Comparison of ENCODE assay signal across 8 mouse cellular contexts in genomic region chr15:100039001-100039701, GRCm38 (mm10). TPM values are rescaled to one million over a fixed set of nuclear protein-coding genes. Genes with fewer than 3 reads are reported as not detected.
DNase-seq lines count a peak whose midpoint lies in the region; ATAC-seq lines count a peak whose summit lies in the region.

No protein-coding gene starts in this region.

- no peaks in the 10 kb centered on the region for H3K36me3 ChIP-seq in forebrain, embryonic 12.5 days (replicated peaks)

- H3K27ac ChIP-seq in forebrain, embryonic 12.5 days, result peak overlapping the region; percentile 99

- peaks cover 25% of the 10 kb centered on the region for H3K4me1 ChIP-seq in forebrain, embryonic 12.5 days

- peaks cover 4% of the 10 kb centered on the region; the same call in 1 of the 2 replicates for H3K27me3 ChIP-seq in forebrain, embryonic 12.5 days

- ATAC-seq in forebrain, embryonic 12.5 days (ENCODE audit: low FRiP score), result peak; percentile 74
- ATAC-seq in hematopoietic stem cell, adult 5-6 weeks (replicated peaks in 1 of 2; ENCODE audit: insufficient read depth in 1 of 2, low FRiP score in 2 of 2, low TSS enrichment in 1 of 2, low read depth in 1 of 2, poor library complexity in 2 of 2, severe bottlenecking in 2 of 2), result peak; percentile 50 to 55; a peak in 3 of 4 replicates

- H3K4me2 ChIP-seq in forebrain, embryonic 12.5 days, result peak overlapping the region; percentile 58

- no peaks in the 10 kb centered on the region for H3K9me3 ChIP-seq in forebrain, embryonic 12.5 days

- H3K4me3 ChIP-seq in forebrain, embryonic 12.5 days (replicated peaks), result peak overlapping the region; percentile 94

- peak overlapping the region; percentile 96 for H3K9ac ChIP-seq in forebrain, embryonic 12.5 days

- under 1% methylated on average over 36 of the region's 36 CpGs for WGBS in forebrain, embryonic 12.5 days

- peak; percentile 83 for DNase-seq in MEL-GATA-1-ER (ENCODE audit: extremely low read depth, low read depth)
- peak; percentile 48 for DNase-seq in c-Kit-positive CD71-negative TER-119-negative erythroid progenitor cells, embryonic 14.5 days (ENCODE audit: low read depth)
- DNase-seq in layer of hippocampus, postnatal 10 days (ENCODE audit: low spot score in 2 of 2), result peak; percentile 55 to 66
- peak; percentile 59 for DNase-seq in lung, postnatal 14 days
- DNase-seq in retina, embryonic 14.5 days (ENCODE audit: low spot score), result peak; percentile 72
- DNase-seq in yolk sac, embryonic 10.5 days (ENCODE audit: low spot score), result peak; percentile 56

RNA-seq across cellular contexts. Expression of gene Dip2b, which starts 0.7 kb away (rescaled TPM):
- 25.8 and 27.3 TPM in 2 replicates for polyA plus RNA-seq in forebrain, embryonic 12.5 days (2016; fragmentation: Nextera tagmentation; extraction: Ambion mirVana)
- 14.4 and 19.8 TPM in 2 replicates for total RNA-seq in hematopoietic stem cell, adult 5-6 weeks (2017)
- total RNA-seq in layer of hippocampus, postnatal 10 days (2021), result 10 to 100 TPM; 48.7 to 51.0 TPM

Comparison
In these comparisons a context has a peak if more than half of its experiments do, and no peak if none do; other contexts are left out.
1. Peak in every context shown above with its lines: DNase-seq, ATAC-seq, H3K4me3 ChIP-seq and H3K27ac ChIP-seq.